Mouse (Mus musculus): ENCODE data around the gene Grin3b. TPM values are rescaled to one million over a fixed set of nuclear protein-coding genes. Genes with fewer than 3 reads are reported as not detected.

Gene Grin3b
- polyA plus RNA-seq, 1 experiment from 2014 or later = 0.16 TPM

DNA sequence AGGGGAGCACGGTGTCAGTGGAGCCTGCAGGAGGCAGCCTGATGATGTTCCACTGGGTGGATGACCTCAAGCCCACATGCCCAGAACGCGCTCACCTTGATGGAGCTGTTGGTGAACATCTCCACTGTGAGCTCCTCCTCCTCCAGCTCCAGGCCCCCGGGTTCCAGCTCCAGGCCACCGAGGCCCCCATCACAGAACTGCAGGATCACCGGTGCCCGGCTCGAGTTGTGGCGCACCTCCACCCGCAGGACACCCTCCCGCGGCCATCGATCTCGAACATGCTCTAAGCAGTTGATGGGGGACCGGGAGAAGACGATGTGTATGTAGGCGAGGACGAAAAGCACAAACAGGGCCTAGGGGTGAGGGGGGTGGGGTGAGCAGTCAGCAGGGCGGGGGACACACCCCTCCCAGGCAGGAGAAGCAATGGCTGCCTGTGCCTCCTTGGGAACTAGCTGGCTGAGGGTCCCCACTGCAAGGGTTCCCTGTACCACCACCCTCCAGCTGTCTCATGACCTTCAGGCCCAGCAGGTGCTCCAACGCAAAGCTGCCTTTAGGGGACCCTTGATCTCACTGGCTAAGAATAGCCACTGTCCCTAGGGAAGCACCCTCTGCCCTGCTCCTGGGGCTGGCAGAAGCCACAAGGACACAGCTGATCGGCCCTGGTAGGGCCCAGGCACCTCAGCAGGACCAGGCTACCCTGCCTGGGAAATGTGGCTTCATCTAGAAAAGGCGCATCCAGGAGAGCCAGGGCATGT lies 9.1 kb downstream of the Grin3b start:
- Histone ChIP-seq H3K9ac (ENCODE audit: low read length) (no peak overlapping the region), H3K36me3 (ENCODE audit: control insufficient read depth, insufficient read depth, low read length) (peaks cover 37% of the 10 kb centered on the region), H3K27me3 (ENCODE audit: control insufficient read depth, insufficient read depth, low read length) (no peaks in the 10 kb centered on the region), H3K27ac (ENCODE audit: low read depth, low read length) (no peak overlapping the region), H3K4me3 (ENCODE audit: low read depth, low read length) (no peak overlapping the region), H3K4me1 (ENCODE audit: control insufficient read depth, insufficient read depth, low read length) (peaks cover 13% of the 10 kb centered on the region), H3K9me3 (ENCODE audit: control insufficient read depth, low read length) (no peaks in the 10 kb centered on the region), H3K4me2 (ENCODE audit: low read depth) (no peak overlapping the region)
- WGBS = 92% methylated on average over 22 of the region's 22 CpGs
- DNase-seq (ENCODE audit: low spot score) (no peak), ATAC-seq (ENCODE audit: insufficient read depth, low FRiP score, low TSS enrichment) (no peak)

DNA sequence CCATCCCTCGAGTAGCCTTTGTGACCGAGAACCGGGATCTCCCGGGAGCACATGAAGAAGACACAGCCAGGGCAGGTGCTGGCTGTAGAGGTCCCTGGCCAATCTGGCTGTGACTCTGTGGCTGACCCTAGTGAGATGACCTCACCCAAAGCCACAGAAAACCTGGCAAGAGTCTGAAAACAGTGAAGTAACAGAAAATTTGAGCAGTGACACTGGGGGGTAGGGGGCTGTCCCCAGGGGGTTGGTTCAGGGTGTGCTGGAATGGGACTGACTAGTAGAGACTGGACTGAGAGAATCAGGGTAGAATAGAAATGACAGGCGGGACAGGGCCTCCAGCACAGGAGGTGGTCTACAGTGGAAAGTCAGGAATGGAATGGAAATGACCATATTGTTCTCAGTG lies 12.7 kb downstream of the Grin3b start:
- Histone ChIP-seq H3K27me3 (ENCODE audit: control insufficient read depth, insufficient read depth, low read length) (peaks cover 12% of the 10 kb centered on the region), H3K4me1 (ENCODE audit: control insufficient read depth, insufficient read depth, low read length) (peaks cover 20% of the 10 kb centered on the region), H3K4me3 (ENCODE audit: low read depth, low read length) (peak overlapping the region; percentile 86), H3K4me2 (ENCODE audit: low read depth) (peak overlapping the region; percentile 79), H3K27ac (ENCODE audit: low read depth, low read length) (no peak overlapping the region), H3K9ac (ENCODE audit: low read length) (peak overlapping the region; percentile 89), H3K36me3 (ENCODE audit: control insufficient read depth, insufficient read depth, low read length) (peaks cover 8% of the 10 kb centered on the region), H3K9me3 (ENCODE audit: control insufficient read depth, low read length) (no peaks in the 10 kb centered on the region)
- ATAC-seq (ENCODE audit: insufficient read depth, low FRiP score, low TSS enrichment) = no peak
- DNase-seq (ENCODE audit: low spot score) = no peak
- WGBS = 77% methylated on average over 5 of the region's 5 CpGs

DNA sequence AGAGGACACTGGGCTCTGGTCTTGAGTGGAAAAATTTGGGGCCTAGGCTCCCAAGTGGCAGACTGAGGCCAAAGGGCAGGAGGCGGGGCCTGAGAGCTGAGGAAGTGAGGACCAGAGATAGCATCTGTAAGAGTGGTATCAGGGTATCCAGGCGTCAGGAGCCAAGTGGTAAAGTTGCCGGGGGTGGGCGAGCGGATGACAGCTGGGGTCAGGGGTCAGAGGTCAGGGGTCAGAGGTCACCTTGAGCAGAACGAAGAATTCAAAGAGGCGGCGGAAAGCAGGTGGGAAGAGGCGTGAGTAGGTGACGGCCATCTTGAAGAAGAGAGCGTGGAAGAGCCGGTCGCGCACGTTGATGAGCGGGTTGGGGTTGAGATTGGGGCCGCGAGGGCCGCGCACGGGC lies 13.2 kb downstream of the Grin3b start:
- Histone ChIP-seq H3K4me2 (ENCODE audit: low read depth) (peak overlapping the region; percentile 79), H3K9me3 (ENCODE audit: control insufficient read depth, low read length) (no peaks in the 10 kb centered on the region), H3K36me3 (ENCODE audit: control insufficient read depth, insufficient read depth, low read length) (peaks cover 5% of the 10 kb centered on the region; the same call in 1 of the 2 replicates), H3K9ac (ENCODE audit: low read length) (peak overlapping the region; percentile 89), H3K27me3 (ENCODE audit: control insufficient read depth, insufficient read depth, low read length) (peaks cover 16% of the 10 kb centered on the region), H3K4me3 (ENCODE audit: low read depth, low read length) (peak overlapping the region; percentile 86), H3K27ac (ENCODE audit: low read depth, low read length) (peak overlapping the region; percentile 87), H3K4me1 (ENCODE audit: control insufficient read depth, insufficient read depth, low read length) (peaks cover 20% of the 10 kb centered on the region)
- peak; percentile 58 for DNase-seq (ENCODE audit: low spot score)
- WGBS = under 1% methylated on average over 13 of the region's 21 CpGs
- ATAC-seq (ENCODE audit: insufficient read depth, low FRiP score, low TSS enrichment) = no peak

DNA sequence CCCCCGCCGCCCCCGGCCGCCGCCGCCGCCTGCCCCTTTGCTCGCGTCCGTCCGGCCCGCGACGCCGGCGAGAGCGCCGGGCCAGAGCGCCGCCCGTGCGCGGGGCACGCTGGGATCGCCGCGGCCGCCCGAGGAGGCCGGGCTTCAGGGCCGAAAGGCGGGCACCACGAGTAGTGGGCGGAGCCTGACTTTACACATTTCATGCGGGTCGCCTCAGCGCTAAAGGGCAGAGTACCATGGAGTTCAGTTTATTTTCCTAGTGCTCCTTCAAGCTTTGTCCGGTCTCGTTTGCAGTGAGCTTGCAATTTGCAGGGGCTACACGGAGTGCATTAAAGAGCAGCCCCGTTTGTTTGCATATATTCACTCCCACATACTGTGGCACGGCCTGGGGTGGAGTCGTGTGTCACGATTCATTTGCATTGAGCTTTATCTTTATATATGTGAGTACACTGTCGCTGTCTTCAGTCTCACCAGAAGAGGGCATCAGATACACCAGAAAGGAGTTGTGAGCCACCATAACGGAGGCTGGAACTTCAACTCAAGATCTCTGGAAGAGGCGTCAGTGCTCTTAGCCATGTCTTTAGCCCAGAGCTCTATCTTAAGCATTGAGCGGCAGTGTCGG lies 13.8 kb downstream of the Grin3b start, which contains the start of gene Tmem259:
Tmem259 (minus strand) TSS at position 136 of the 622 bp plus-strand sequence.
- H3K27me3 ChIP-seq (ENCODE audit: control insufficient read depth, insufficient read depth, low read length) = peaks cover 23% of the 10 kb centered on the region
- ATAC-seq (ENCODE audit: insufficient read depth, low FRiP score, low TSS enrichment) (peak; percentile 78), DNase-seq (ENCODE audit: low spot score) (peak; percentile 93)
- 0 out of 2 replicates have a peak, but pooled peaks cover 2% of the 10 kb centered on the region for H3K36me3 ChIP-seq (ENCODE audit: control insufficient read depth, insufficient read depth, low read length)
- H3K9me3 ChIP-seq (ENCODE audit: control insufficient read depth, low read length) = no peaks in the 10 kb centered on the region
- peak within 1 kb of the TSS; percentile 87 for H3K27ac ChIP-seq (ENCODE audit: low read depth, low read length)
- peaks cover 20% of the 10 kb centered on the region for H3K4me1 ChIP-seq (ENCODE audit: control insufficient read depth, insufficient read depth, low read length)
- H3K9ac ChIP-seq (ENCODE audit: low read length) = peak within 1 kb of the TSS; percentile 89
- under 1% methylated on average over 49 of the region's 49 CpGs for WGBS
- H3K4me3 ChIP-seq (ENCODE audit: low read depth, low read length) = peak within 1 kb of the TSS; percentile 86
- peak within 1 kb of the TSS; percentile 79 for H3K4me2 ChIP-seq (ENCODE audit: low read depth)

DNA sequence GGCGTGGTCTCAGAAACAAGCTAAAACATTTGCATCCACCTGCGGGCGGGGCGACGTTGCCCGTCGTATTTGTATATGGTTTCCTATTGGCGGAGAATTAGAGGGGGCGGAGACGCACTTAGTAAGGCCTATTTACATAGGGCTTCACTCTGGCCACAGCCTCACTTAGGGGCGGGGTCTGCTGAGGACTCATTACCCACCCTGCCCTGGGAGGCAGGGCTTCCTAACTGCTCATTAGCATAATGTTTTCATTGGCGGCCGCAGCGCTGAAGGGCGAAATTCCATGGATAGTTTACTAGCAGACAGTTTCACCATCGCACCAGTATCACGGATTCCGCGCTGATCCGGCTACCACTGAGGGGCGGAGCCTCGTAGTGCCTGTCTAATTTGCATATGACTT lies 14.4 kb downstream of the Grin3b start:
- Histone ChIP-seq H3K27me3 (ENCODE audit: control insufficient read depth, insufficient read depth, low read length) (peaks cover 28% of the 10 kb centered on the region), H3K36me3 (ENCODE audit: control insufficient read depth, insufficient read depth, low read length) (0 out of 2 replicates have a peak, but pooled peaks cover under 1% of the 10 kb centered on the region), H3K9ac (ENCODE audit: low read length) (peak overlapping the region; percentile 55; the same call in 1 of the 2 replicates), H3K4me2 (ENCODE audit: low read depth) (peak overlapping the region; percentile 79), H3K4me3 (ENCODE audit: low read depth, low read length) (peak overlapping the region; percentile 86), H3K27ac (ENCODE audit: low read depth, low read length) (peak overlapping the region; percentile 87), H3K4me1 (ENCODE audit: control insufficient read depth, insufficient read depth, low read length) (peaks cover 20% of the 10 kb centered on the region), H3K9me3 (ENCODE audit: control insufficient read depth, low read length) (no peaks in the 10 kb centered on the region)
- ATAC-seq (ENCODE audit: insufficient read depth, low FRiP score, low TSS enrichment) (peak; percentile 94), DNase-seq (ENCODE audit: low spot score) (peak; percentile 95)
- WGBS = under 1% methylated on average over 22 of the region's 22 CpGs

DNA sequence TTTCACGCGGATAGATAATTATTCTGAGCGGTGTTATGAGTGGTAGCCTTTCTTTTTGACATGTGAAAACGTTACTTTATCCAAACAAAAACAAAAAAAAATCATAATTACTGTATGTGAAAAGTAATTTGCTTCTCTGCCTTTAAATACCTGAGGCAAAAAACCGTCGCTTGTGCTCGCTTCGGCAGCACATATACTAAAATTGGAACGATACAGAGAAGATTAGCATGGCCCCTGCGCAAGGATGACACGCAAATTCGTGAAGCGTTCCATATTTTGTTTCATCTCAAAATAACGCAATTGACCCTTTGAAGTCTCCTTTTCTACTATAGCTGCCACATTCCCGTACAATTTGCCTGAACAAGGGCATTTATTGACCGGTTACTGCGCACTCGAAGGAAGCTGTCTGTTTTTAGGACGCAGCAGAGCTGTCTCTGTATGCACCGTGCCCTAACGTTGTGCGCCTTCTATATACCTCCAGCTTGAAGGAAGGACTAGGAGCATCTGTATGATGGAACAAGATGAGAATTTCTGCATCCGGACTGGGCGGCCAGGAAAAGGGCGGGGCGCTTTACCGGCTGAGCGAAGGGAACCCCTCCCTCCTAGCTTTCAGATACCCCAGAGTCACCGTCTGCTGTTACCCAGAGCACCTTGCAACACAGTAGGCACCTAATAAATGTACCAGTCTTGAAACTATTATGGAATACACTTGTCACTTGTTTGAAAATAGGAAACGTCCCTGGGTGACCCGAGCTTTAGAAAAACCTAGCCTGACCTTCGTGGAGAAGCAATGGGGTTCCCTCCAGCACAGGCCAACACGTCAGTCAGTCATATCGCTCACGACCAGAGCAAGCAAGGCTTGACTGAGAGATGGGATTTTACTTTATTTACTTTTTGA lies 15.1 kb downstream of the Grin3b start:
- peak overlapping the region; percentile 87 for H3K27ac ChIP-seq (ENCODE audit: low read depth, low read length)
- peaks cover 20% of the 10 kb centered on the region for H3K4me1 ChIP-seq (ENCODE audit: control insufficient read depth, insufficient read depth, low read length)
- WGBS = 5% methylated on average over 35 of the region's 35 CpGs
- DNase-seq (ENCODE audit: low spot score) (peak; percentile 57), ATAC-seq (ENCODE audit: insufficient read depth, low FRiP score, low TSS enrichment) (no peak)
- no peaks in the 10 kb centered on the region for H3K36me3 ChIP-seq (ENCODE audit: control insufficient read depth, insufficient read depth, low read length)
- no peaks in the 10 kb centered on the region for H3K9me3 ChIP-seq (ENCODE audit: control insufficient read depth, low read length)
- H3K9ac ChIP-seq (ENCODE audit: low read length) = peak overlapping the region; percentile 55
- peaks cover 32% of the 10 kb centered on the region for H3K27me3 ChIP-seq (ENCODE audit: control insufficient read depth, insufficient read depth, low read length)
- peak overlapping the region; percentile 79 for H3K4me2 ChIP-seq (ENCODE audit: low read depth)
- H3K4me3 ChIP-seq (ENCODE audit: low read depth, low read length) = peak overlapping the region; percentile 86

DNA sequence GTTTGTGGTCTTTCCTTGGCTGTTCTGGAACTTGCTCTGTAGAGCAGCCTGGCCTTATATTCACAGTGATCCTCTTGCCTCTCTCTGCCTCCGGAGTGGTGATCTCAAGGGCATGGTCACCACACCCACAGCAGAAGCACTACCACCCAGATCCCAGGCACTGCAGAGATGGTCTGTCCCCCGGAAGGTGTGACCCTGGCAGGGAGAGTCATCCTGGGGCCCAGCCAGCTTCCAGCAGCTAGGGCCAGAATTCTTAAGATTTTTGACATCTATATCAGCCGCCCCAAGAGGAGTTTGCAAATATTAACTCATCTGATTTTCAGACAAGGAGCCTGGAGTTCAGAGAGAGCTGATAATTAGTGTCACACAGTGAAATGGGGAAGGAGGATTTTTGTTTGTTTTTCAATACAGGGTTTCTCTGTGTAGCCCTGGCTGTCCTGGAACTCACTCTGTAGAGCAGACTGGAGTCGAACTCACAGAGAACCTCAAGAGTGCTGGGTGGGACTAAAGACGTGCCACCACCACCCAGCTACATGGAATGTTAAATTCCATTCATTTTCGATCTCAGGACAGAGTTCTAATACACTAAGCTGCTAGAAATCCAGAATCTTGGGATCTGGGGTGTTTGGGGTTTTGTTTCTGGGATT lies 15.8 kb downstream of the Grin3b start:
- DNase-seq (ENCODE audit: low spot score) (no peak), ATAC-seq (ENCODE audit: insufficient read depth, low FRiP score, low TSS enrichment) (no peak)
- H3K27me3 ChIP-seq (ENCODE audit: control insufficient read depth, insufficient read depth, low read length) = peaks cover 32% of the 10 kb centered on the region
- peak overlapping the region; percentile 86 for H3K4me3 ChIP-seq (ENCODE audit: low read depth, low read length)
- H3K9ac ChIP-seq (ENCODE audit: low read length) = no peak overlapping the region
- H3K27ac ChIP-seq (ENCODE audit: low read depth, low read length) = no peak overlapping the region
- H3K4me1 ChIP-seq (ENCODE audit: control insufficient read depth, insufficient read depth, low read length) = peaks cover 20% of the 10 kb centered on the region
- H3K9me3 ChIP-seq (ENCODE audit: control insufficient read depth, low read length) = peaks cover 1% of the 10 kb centered on the region; the same call in 1 of the 2 replicates
- 46% methylated on average over 6 of the region's 6 CpGs for WGBS
- H3K36me3 ChIP-seq (ENCODE audit: control insufficient read depth, insufficient read depth, low read length) = no peaks in the 10 kb centered on the region
- peak overlapping the region; percentile 79 for H3K4me2 ChIP-seq (ENCODE audit: low read depth)

DNA sequence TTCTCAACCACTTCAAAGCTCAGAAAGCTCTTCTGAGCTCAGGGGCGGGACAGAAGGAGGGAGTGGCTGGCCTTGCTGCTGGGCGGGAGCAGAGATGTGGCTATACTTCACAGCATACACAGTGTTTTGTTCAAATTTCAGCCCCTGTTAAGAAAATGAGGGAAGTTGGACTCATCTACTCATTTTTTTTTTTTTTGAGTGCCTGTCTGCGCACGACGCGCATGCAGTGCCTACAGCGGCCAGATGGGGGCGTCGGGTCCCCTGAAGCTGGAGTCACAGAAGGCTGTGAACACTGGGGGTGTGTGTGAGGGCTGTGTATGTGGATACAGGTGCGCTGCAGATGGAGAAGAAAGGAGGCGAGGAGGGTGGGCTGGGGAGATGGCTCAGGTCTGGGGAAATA lies 16.4 kb downstream of the Grin3b start:
- Histone ChIP-seq H3K27ac (ENCODE audit: low read depth, low read length) (no peak overlapping the region), H3K4me2 (ENCODE audit: low read depth) (no peak overlapping the region), H3K27me3 (ENCODE audit: control insufficient read depth, insufficient read depth, low read length) (peaks cover 32% of the 10 kb centered on the region), H3K4me3 (ENCODE audit: low read depth, low read length) (peak overlapping the region; percentile 55; the same call in 1 of the 2 replicates), H3K4me1 (ENCODE audit: control insufficient read depth, insufficient read depth, low read length) (peaks cover 20% of the 10 kb centered on the region), H3K9ac (ENCODE audit: low read length) (no peak overlapping the region), H3K9me3 (ENCODE audit: control insufficient read depth, low read length) (peaks cover 5% of the 10 kb centered on the region; the same call in 1 of the 2 replicates), H3K36me3 (ENCODE audit: control insufficient read depth, insufficient read depth, low read length) (no peaks in the 10 kb centered on the region)
- 7% methylated on average over 11 of the region's 11 CpGs for WGBS
- ATAC-seq (ENCODE audit: insufficient read depth, low FRiP score, low TSS enrichment) (no peak), DNase-seq (ENCODE audit: low spot score) (peak; percentile 89)

All from neural tube, embryonic 11.5 days (tissue).